Mouse (Mus musculus): ENCODE results near the gene Gigyf1. TPM values are rescaled to one million over a fixed set of nuclear protein-coding genes. Genes with fewer than 3 reads are reported as not detected.

Gigyf1 gene
- polyA plus RNA-seq, 1 experiment from 2014 or later = 14.0 TPM

DNA sequence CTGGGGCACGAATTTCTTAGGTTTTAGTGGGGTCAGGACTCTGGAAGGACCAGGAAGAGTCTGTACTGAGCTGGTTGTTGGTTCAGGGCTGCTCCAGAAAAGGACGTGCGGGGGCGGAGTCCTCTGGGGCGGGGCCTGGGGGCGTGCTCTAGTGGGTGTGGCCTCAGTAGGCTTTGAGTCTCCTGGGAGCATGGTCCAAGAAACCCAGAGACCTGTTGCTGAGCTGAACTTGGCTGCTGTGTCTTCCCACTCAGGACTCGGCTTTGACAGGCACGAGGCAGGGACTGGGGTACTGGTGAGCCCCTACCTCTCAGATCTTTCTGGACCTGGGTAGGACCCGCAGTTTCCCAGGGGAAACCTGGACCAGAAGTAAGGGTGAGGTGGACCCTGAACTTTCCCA lies 51.3 kb downstream of the Gigyf1 start, which contains the start of gene Tfr2:
TSS of gene Tfr2 (plus strand) at position 176 of the 400 bp plus-strand sequence.
- no peak within 1 kb of the TSS; the same call in 1 of the 2 replicates for H3K4me3 ChIP-seq
- 37% methylated on average over 9 of the region's 9 CpGs for WGBS
- peaks cover 22% of the 10 kb centered on the region for H3K27me3 ChIP-seq (ENCODE audit: poor library complexity, severe bottlenecking)

DNA sequence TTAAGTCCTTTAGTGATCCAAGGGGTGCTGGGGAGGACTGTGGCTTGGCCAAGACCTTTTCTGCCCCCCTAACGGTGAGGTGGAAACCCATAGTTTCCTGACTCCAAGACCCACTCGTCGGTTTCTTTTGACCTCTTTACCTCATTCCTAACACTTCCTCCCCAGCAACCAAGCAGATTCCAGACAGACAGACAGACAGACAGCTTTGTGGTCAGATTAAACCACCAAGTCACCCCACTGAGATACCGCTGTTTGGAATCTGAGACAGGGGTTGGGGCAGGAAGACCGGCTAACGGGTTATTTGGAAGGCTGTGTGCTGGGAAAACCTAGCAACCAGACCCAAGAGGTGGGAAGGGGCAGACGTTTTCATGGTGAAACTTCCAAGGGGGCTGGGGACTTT lies 51.8 kb downstream of the Gigyf1 start:
- Histone ChIP-seq H3K27ac (0 out of 2 replicates have a peak overlapping the region, but pooled peaks have one; percentile 17), H3K4me1 (peaks cover 19% of the 10 kb centered on the region), H3K4me3 (no peak overlapping the region; the same call in 1 of the 2 replicates), H3K9me3 (no peaks in the 10 kb centered on the region), H3K27me3 (ENCODE audit: poor library complexity, severe bottlenecking) (peaks cover 27% of the 10 kb centered on the region), H3K36me3 (replicated peaks) (no peaks in the 10 kb centered on the region)
- 69% methylated on average over 7 of the region's 7 CpGs for WGBS
- DNase-seq (ENCODE audit: extremely low spot score, low spot score) = no peak

More for the DNA sequence above, 51.3 kb downstream of the Gigyf1 start, which contains the start of gene Tfr2:
- DNase-seq (ENCODE audit: extremely low spot score, low spot score) = no peak
- Histone ChIP-seq H3K9me3 (no peaks in the 10 kb centered on the region), H3K27ac (0 out of 2 replicates have a peak within 1 kb of the TSS, but pooled peaks have one; percentile 17), H3K36me3 (replicated peaks) (no peaks in the 10 kb centered on the region), H3K4me1 (peaks cover 17% of the 10 kb centered on the region)

DNA sequence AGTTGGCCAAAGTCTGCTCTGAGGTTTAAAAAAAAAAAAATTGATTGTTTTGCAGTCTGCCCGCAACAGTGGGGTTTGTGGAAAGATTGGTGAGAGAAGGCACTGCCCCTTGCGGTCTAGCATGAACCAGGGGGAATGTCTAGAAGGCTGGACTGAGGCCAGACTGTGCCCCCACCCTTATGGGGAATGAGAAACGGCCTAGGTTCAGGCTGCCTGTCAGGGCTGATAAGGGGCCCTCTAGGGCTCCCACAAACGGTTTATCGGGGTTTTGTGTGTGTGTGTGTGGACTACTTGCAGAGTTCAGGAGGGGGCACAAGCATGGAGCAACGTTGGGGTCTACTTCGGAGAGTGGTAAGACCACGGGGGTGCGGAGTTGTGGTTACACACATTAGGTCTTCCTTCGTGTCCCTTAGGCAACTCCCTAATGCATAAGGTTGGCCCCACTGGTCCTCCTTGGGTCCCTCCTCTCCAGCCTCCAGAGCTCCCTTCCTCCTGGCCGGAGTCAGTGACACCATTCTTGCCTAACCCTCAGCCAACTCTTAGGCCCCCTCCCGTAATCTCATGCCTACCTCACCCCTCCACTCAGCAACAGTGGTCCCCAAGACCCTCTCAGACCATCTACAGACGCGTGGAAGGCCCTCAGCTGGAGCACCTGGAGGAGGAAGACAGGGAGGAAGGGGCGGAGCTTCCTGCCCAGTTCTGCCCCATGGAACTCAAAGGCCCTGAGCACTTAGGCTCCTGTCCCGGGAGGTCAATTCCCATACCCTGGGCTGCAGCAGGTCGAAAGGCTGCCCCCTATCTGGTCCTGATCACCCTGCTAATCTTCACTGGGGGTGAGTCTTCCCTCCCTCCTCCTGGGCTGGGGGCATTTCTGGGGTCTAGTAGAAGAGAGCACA lies 52.6 kb downstream of the Gigyf1 start:
- no peak for DNase-seq (ENCODE audit: extremely low spot score, low spot score)
- H3K36me3 ChIP-seq (replicated peaks) = no peaks in the 10 kb centered on the region
- no peak overlapping the region for H3K4me3 ChIP-seq
- WGBS = 84% methylated on average over 17 of the region's 17 CpGs
- H3K4me1 ChIP-seq = peaks cover 19% of the 10 kb centered on the region
- H3K27ac ChIP-seq = peak overlapping the region; percentile 26; the same call in 1 of the 2 replicates
- peaks cover 27% of the 10 kb centered on the region for H3K27me3 ChIP-seq (ENCODE audit: poor library complexity, severe bottlenecking)
- no peaks in the 10 kb centered on the region for H3K9me3 ChIP-seq

DNA sequence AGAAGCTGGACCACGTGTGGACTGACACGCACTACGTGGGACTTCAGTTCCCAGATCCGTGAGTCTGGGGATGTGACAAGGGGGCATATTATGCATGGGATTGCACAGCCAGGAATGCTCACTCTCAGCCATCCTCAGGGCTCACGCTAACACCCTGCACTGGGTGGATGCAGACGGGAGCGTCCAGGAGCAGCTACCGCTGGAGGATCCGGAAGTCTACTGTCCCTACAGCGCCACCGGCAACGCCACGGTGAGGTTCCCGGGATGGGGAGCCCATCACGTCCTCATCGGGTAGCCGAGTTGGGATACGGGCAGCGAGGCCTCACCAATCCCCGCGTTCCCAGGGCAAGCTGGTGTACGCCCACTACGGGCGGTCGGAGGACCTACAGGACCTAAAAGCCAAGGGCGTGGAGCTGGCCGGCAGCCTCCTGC lies 56.1 kb downstream of the Gigyf1 start:
- peaks cover 34% of the 10 kb centered on the region for H3K27me3 ChIP-seq (ENCODE audit: poor library complexity, severe bottlenecking)
- peak; percentile 47 for DNase-seq (ENCODE audit: extremely low spot score, low spot score)
- H3K9me3 ChIP-seq = no peaks in the 10 kb centered on the region
- H3K27ac ChIP-seq = peak overlapping the region; percentile 56
- H3K4me3 ChIP-seq = peak overlapping the region; percentile 47
- 7% methylated on average over 27 of the region's 27 CpGs for WGBS
- no peaks in the 10 kb centered on the region for H3K36me3 ChIP-seq (replicated peaks)
- peaks cover 19% of the 10 kb centered on the region for H3K4me1 ChIP-seq

Small RNA genes lying within 50 kb of the gene (microRNA-seq; reads per million reads assigned to microRNA genes)
- not detected for gene Mir6418

Other genes starting within 250 kb of the Gigyf1 start
- gene Ache, start 231.0 kb upstream of the Gigyf1 start, polyA plus RNA-seq (2016; fragmentation: Nextera tagmentation; extraction: Ambion mirVana) = 1.9 and 2.3 TPM in 2 replicates
- gene Ufsp1, start 223.9 kb upstream of the Gigyf1 start, polyA plus RNA-seq (2016; fragmentation: Nextera tagmentation; extraction: Ambion mirVana) = 10.3 and 10.4 TPM in 2 replicates
- 205 and 209 TPM in 2 replicates for gene Srrt, start 210.9 kb upstream of the Gigyf1 start, polyA plus RNA-seq (2016; fragmentation: Nextera tagmentation; extraction: Ambion mirVana)
- 70.3 and 73.0 TPM in 2 replicates for gene Trip6, start 204.1 kb upstream of the Gigyf1 start, polyA plus RNA-seq (2016; fragmentation: Nextera tagmentation; extraction: Ambion mirVana)
- 10.6 and 11.8 TPM in 2 replicates for gene Slc12a9, start 185.0 kb upstream of the Gigyf1 start, polyA plus RNA-seq (2016; fragmentation: Nextera tagmentation; extraction: Ambion mirVana)
- gene Ephb4, start 168.4 kb upstream of the Gigyf1 start, polyA plus RNA-seq (2016; fragmentation: Nextera tagmentation; extraction: Ambion mirVana) = 31.9 and 33.5 TPM in 2 replicates
- gene Zan, start 41.5 kb upstream of the Gigyf1 start, polyA plus RNA-seq (2016; fragmentation: Nextera tagmentation; extraction: Ambion mirVana) = 0.10 and 0.12 TPM in 2 replicates
- gene Pop7, start 16.0 kb upstream of the Gigyf1 start, polyA plus RNA-seq (2016; fragmentation: Nextera tagmentation; extraction: Ambion mirVana) = 56.1 and 59.4 TPM in 2 replicates
- gene Epo, start 14.7 kb downstream of the Gigyf1 start, polyA plus RNA-seq (2016; fragmentation: Nextera tagmentation; extraction: Ambion mirVana) = 2.9 and 4.8 TPM in 2 replicates
- 287 and 288 TPM in 2 replicates for gene Gnb2, start 15.0 kb downstream of the Gigyf1 start, polyA plus RNA-seq (2016; fragmentation: Nextera tagmentation; extraction: Ambion mirVana)
- gene Actl6b, start 35.0 kb downstream of the Gigyf1 start, polyA plus RNA-seq (2016; fragmentation: Nextera tagmentation; extraction: Ambion mirVana) = 2.0 and 4.8 TPM in 2 replicates
- gene Tfr2, start 51.3 kb downstream of the Gigyf1 start, polyA plus RNA-seq (2016; fragmentation: Nextera tagmentation; extraction: Ambion mirVana) = 1.3 and 2.5 TPM in 2 replicates
- 14.2 and 15.1 TPM in 2 replicates for gene Mospd3, start 82.5 kb downstream of the Gigyf1 start, polyA plus RNA-seq (2016; fragmentation: Nextera tagmentation; extraction: Ambion mirVana)
- 61.7 and 62.5 TPM in 2 replicates for gene Pcolce, start 95.2 kb downstream of the Gigyf1 start, polyA plus RNA-seq (2016; fragmentation: Nextera tagmentation; extraction: Ambion mirVana)
- gene Fbxo24, start 110.5 kb downstream of the Gigyf1 start, polyA plus RNA-seq (2016; fragmentation: Nextera tagmentation; extraction: Ambion mirVana) = 0.09 and 0.26 TPM in 2 replicates
- gene Lrch4, start 110.6 kb downstream of the Gigyf1 start, polyA plus RNA-seq (2016; fragmentation: Nextera tagmentation; extraction: Ambion mirVana) = 29.0 and 33.4 TPM in 2 replicates
- gene Gm20605, start 110.6 kb downstream of the Gigyf1 start, polyA plus RNA-seq (2016; fragmentation: Nextera tagmentation; extraction: Ambion mirVana) = 11.7 and 14.0 TPM in 2 replicates
- gene Sap25, start 122.8 kb downstream of the Gigyf1 start, polyA plus RNA-seq (2016; fragmentation: Nextera tagmentation; extraction: Ambion mirVana) = 7.3 and 9.8 TPM in 2 replicates
- gene Irs3, start 127.2 kb downstream of the Gigyf1 start, polyA plus RNA-seq (2016; fragmentation: Nextera tagmentation; extraction: Ambion mirVana) = 0.31 and 0.42 TPM in 2 replicates
- 27.2 and 28.0 TPM in 2 replicates for gene Agfg2, start 166.2 kb downstream of the Gigyf1 start, polyA plus RNA-seq (2016; fragmentation: Nextera tagmentation; extraction: Ambion mirVana)
- 2.9 and 5.1 TPM in 2 replicates for gene Nyap1, start 223.1 kb downstream of the Gigyf1 start, polyA plus RNA-seq (2016; fragmentation: Nextera tagmentation; extraction: Ambion mirVana)
- 71.0 and 72.0 TPM in 2 replicates for gene Tsc22d4, start 227.2 kb downstream of the Gigyf1 start, polyA plus RNA-seq (2016; fragmentation: Nextera tagmentation; extraction: Ambion mirVana)